Mouse (Mus musculus) frontal cortex, postnatal 14 days (tissue): ENCODE results near the gene Olfr1487.
"Not testable (repeated sequence)": the region's sequence is repeated elsewhere in the genome, so short reads cannot be mapped to it uniquely, and the experiment has no call there.

Source experiments
- DNase-seq, 2 experiments: peaks; one replicate each; pipeline ENCODE4 v3.0.0; 2022; ENCODE audit warnings: low spot score in 2 of 2

The Olfr1487 gene

GRCm38 (mm10) chr19:13617075-13617474 is at the start of gene Olfr1487:
Gene Olfr1487, plus strand, starts transcription at chr19:13617375.
- DNase-seq: not testable (repeated sequence)

GRCm38 (mm10) chr19:13583211-13583610 is 34.0 kb upstream of the Olfr1487 start, which contains the start of gene Olfr1484:
Gene Olfr1484, plus strand, starts transcription at chr19:13583511.
- DNase-seq: no peak

- no peak for DNase-seq
These were observed 14.1 kb downstream of the Olfr1487 start, which contains the start of gene Olfr1489 for GRCm38 (mm10) chr19:13631321-13631720. Gene Olfr1489, plus strand, starts transcription at chr19:13631621.

GRCm38 (mm10) chr19:13650791-13651190 is 33.6 kb downstream of the Olfr1487 start, which contains the start of gene Olfr1490:
Gene Olfr1490, plus strand, starts transcription at chr19:13651091.
- DNase-seq: no peak
